Mouse (Mus musculus): ENCODE measurements at regions not wholly inside any gene's neighbourhood (a gene's known extent, or its start where the extent isn't known, plus 50 kb on each side); places are given as distances from the start of the nearest gene placed in this dataset.
A peak's percentile ranks its signal among the peaks of the same experiment; 100 is the strongest.

DNA sequence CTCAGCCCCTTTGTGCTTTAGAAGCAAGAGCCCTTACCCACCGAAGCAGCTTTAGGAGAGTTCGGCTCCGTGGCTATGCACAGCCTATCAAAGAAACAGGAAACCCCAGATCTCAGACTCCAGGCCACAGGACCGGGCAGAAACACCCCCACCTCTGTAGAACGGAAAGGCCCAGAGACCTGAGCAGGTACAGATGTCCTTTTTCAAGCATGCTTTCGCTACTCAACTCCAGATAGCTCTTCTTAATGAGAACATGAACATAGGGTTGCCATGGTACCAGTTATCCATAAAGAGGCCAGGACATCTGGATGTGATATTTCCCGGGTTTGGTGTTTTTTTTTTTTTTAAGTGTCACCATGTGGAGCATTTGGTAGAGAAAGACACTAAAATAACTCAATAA lies 107.4 kb downstream of the Cdc5l start:
- 68% methylated on average over 7 of the region's 7 CpGs for WGBS
- H3K27ac ChIP-seq (ENCODE audit: low read length) = no peak overlapping the region
- ATAC-seq (ENCODE audit: insufficient read depth, low FRiP score) = no peak

GRCm38 (mm10) chr17:45322842-45323241 lies 110.7 kb downstream of the Cdc5l start:
- H3K4me2 ChIP-seq (ENCODE audit: low read depth, low read length) = no peak overlapping the region
- no peaks in the 10 kb centered on the region for H3K4me1 ChIP-seq (ENCODE audit: control insufficient read depth, insufficient read depth, low read length)
- no peak overlapping the region for H3K9ac ChIP-seq (ENCODE audit: low read length)
- H3K27me3 ChIP-seq (ENCODE audit: control insufficient read depth, insufficient read depth, low read length) = no peaks in the 10 kb centered on the region
- no peak for ATAC-seq (ENCODE audit: insufficient read depth, low FRiP score)
- no peaks in the 10 kb centered on the region for H3K36me3 ChIP-seq (ENCODE audit: control insufficient read depth, insufficient read depth, low read length)
- H3K9me3 ChIP-seq (replicated peaks; ENCODE audit: control insufficient read depth, low read length) = no peaks in the 10 kb centered on the region
- 70% methylated on average over 8 of the region's 8 CpGs for WGBS
- no peak overlapping the region for H3K4me3 ChIP-seq (replicated peaks; ENCODE audit: low read length)
- H3K27ac ChIP-seq (ENCODE audit: low read length) = no peak overlapping the region

More for the DNA sequence above, 107.4 kb downstream of the Cdc5l start:
- H3K27me3 ChIP-seq (ENCODE audit: control insufficient read depth, insufficient read depth, low read length) = no peaks in the 10 kb centered on the region
- no peak overlapping the region for H3K4me2 ChIP-seq (ENCODE audit: low read depth, low read length)
- no peaks in the 10 kb centered on the region for H3K36me3 ChIP-seq (ENCODE audit: control insufficient read depth, insufficient read depth, low read length)
- no peaks in the 10 kb centered on the region for H3K9me3 ChIP-seq (replicated peaks; ENCODE audit: control insufficient read depth, low read length)
- no peaks in the 10 kb centered on the region for H3K4me1 ChIP-seq (ENCODE audit: control insufficient read depth, insufficient read depth, low read length)
- no peak overlapping the region for H3K9ac ChIP-seq (ENCODE audit: low read length)
- H3K4me3 ChIP-seq (replicated peaks; ENCODE audit: low read length) = no peak overlapping the region

GRCm38 (mm10) chr17:45320074-45320473 lies 113.5 kb downstream of the Cdc5l start:
- Histone ChIP-seq H3K4me2 (ENCODE audit: low read depth, low read length) (no peak overlapping the region), H3K27me3 (ENCODE audit: control insufficient read depth, insufficient read depth, low read length) (no peaks in the 10 kb centered on the region), H3K9ac (ENCODE audit: low read length) (no peak overlapping the region), H3K27ac (ENCODE audit: low read length) (no peak overlapping the region), H3K36me3 (ENCODE audit: control insufficient read depth, insufficient read depth, low read length) (no peaks in the 10 kb centered on the region), H3K9me3 (replicated peaks; ENCODE audit: control insufficient read depth, low read length) (no peaks in the 10 kb centered on the region; the same call in 1 of the 2 replicates), H3K4me1 (ENCODE audit: control insufficient read depth, insufficient read depth, low read length) (no peaks in the 10 kb centered on the region), H3K4me3 (replicated peaks; ENCODE audit: low read length) (no peak overlapping the region)
- no peak for ATAC-seq (ENCODE audit: insufficient read depth, low FRiP score)
- WGBS = 59% methylated on average over 7 of the region's 7 CpGs

- no peaks in the 10 kb centered on the region for H3K36me3 ChIP-seq (ENCODE audit: control insufficient read depth, insufficient read depth, low read length)
- H3K27me3 ChIP-seq (ENCODE audit: control insufficient read depth, insufficient read depth, low read length) = no peaks in the 10 kb centered on the region
- peak; percentile 68 for ATAC-seq (ENCODE audit: insufficient read depth, low FRiP score)
- 42% methylated on average over 25 of the region's 25 CpGs for WGBS
- peak overlapping the region; percentile 36 for H3K4me2 ChIP-seq (ENCODE audit: low read depth, low read length)
- no peak overlapping the region; the same call in 1 of the 2 replicates for H3K4me3 ChIP-seq (replicated peaks; ENCODE audit: low read length)
- no peak overlapping the region for H3K27ac ChIP-seq (ENCODE audit: low read length)
- no peak overlapping the region for H3K9ac ChIP-seq (ENCODE audit: low read length)
- no peaks in the 10 kb centered on the region; the same call in 1 of the 2 replicates for H3K9me3 ChIP-seq (replicated peaks; ENCODE audit: control insufficient read depth, low read length)
- no peaks in the 10 kb centered on the region for H3K4me1 ChIP-seq (ENCODE audit: control insufficient read depth, insufficient read depth, low read length)
Measured at GRCm38 (mm10) chr17:45318211-45319076, 115.1 kb downstream of the Cdc5l start.

DNA sequence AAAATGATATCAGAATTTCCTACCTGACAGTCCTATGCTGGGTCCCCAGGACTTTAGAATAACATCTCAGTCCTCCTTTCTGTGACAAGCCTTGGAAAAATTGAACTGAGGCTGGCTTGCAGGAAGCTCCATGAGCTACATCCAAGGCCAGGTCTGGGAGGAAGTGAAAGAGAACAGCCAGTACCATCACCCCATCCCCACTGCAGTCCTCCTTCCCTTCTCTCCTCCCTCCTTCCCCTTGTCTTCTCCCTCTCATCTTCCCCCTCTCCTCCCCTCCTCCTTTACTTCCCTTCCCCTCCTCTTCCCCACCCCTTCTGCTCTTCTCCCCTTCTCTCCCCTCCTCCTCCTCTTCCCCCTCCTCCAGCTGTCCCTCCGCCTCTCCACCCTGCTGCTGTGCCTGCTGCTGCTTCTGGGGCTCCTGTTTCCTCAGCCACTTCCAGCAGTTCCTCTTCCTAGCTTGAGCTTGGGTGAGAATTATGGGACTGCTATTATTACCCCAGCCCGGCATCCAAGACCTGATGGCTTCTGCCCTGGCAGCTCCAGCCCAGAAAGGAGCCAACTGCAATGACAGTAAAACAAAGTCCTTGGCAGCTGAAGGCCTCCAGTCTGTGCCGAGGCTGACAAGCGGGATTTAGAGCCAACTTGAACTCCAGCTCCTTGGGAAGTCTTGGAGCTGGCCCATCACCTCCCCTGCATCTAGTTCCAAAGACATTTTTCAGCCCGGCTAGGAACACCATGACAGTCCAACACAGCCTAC lies 120.8 kb downstream of the Cdc5l start:
- WGBS = 45% methylated on average over 5 of the region's 5 CpGs
- ATAC-seq (ENCODE audit: insufficient read depth, low FRiP score) = peak; percentile 70; the same call in 1 of the 2 replicates
- Histone ChIP-seq H3K4me1 (ENCODE audit: control insufficient read depth, insufficient read depth, low read length) (no peaks in the 10 kb centered on the region), H3K9ac (ENCODE audit: low read length) (no peak overlapping the region), H3K4me2 (ENCODE audit: low read depth, low read length) (no peak overlapping the region), H3K27ac (ENCODE audit: low read length) (no peak overlapping the region), H3K36me3 (ENCODE audit: control insufficient read depth, insufficient read depth, low read length) (no peaks in the 10 kb centered on the region), H3K9me3 (replicated peaks; ENCODE audit: control insufficient read depth, low read length) (peaks cover 4% of the 10 kb centered on the region; the same call in 1 of the 2 replicates), H3K27me3 (ENCODE audit: control insufficient read depth, insufficient read depth, low read length) (no peaks in the 10 kb centered on the region), H3K4me3 (replicated peaks; ENCODE audit: low read length) (no peak overlapping the region)

DNA sequence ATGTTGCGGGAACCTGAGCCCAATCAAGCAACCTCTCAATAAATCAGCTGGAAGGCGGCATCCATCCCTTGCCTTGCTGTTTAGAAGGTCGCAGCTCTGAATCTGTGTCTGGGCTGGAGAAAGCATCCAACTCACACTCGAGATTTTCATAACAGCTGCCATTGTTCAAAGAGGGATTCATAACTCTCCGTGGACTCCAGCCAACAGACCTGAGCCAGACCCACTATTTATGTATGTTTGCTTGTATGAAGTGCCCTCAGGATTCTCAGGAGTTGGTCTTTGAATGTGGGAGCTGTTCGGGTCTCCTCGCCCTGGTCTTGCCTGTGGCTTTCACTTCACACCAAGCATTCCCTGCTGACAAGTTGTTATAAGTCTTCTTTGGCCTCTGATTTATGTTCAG lies 127.0 kb downstream of the Cdc5l start:
- Histone ChIP-seq H3K9ac (ENCODE audit: low read length) (no peak overlapping the region), H3K4me3 (replicated peaks; ENCODE audit: low read length) (no peak overlapping the region)
- no peak for ATAC-seq (ENCODE audit: insufficient read depth, low FRiP score)

DNA sequence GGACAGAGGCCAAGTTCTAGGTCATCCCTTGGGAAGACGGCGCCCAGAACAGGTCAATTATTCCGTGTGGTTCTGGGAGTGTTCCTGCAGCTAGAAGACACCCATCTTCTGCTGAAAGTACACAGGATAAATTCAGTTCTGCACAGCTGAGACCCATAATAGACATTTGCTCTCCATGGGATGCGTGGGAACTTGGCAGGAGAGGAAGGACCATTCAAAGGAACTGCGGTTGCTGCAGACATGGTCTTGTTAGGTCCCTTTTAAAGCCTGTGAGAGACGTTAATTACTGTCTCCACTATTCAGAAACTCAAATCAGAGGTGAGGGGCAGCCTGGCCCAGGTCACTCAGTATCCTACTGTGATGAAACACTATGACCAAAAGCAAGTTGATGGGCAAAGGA lies 130.4 kb downstream of the Cdc5l start:
- no peaks in the 10 kb centered on the region for H3K9me3 ChIP-seq (replicated peaks; ENCODE audit: control insufficient read depth, low read length)
- H3K4me1 ChIP-seq (ENCODE audit: control insufficient read depth, insufficient read depth, low read length) = no peaks in the 10 kb centered on the region
- no peaks in the 10 kb centered on the region for H3K36me3 ChIP-seq (ENCODE audit: control insufficient read depth, insufficient read depth, low read length)
- no peak overlapping the region for H3K4me3 ChIP-seq (replicated peaks; ENCODE audit: low read length)
- 81% methylated on average over 6 of the region's 6 CpGs for WGBS
- no peak for ATAC-seq (ENCODE audit: insufficient read depth, low FRiP score)
- H3K4me2 ChIP-seq (ENCODE audit: low read depth, low read length) = no peak overlapping the region
- H3K27me3 ChIP-seq (ENCODE audit: control insufficient read depth, insufficient read depth, low read length) = no peaks in the 10 kb centered on the region
- no peak overlapping the region for H3K9ac ChIP-seq (ENCODE audit: low read length)
- H3K27ac ChIP-seq (ENCODE audit: low read length) = no peak overlapping the region

More for the DNA sequence above, 127.0 kb downstream of the Cdc5l start:
- 0 out of 2 replicates have a peak, but pooled peaks cover 4% of the 10 kb centered on the region for H3K9me3 ChIP-seq (replicated peaks; ENCODE audit: control insufficient read depth, low read length)
- no peaks in the 10 kb centered on the region for H3K27me3 ChIP-seq (ENCODE audit: control insufficient read depth, insufficient read depth, low read length)
- H3K36me3 ChIP-seq (ENCODE audit: control insufficient read depth, insufficient read depth, low read length) = no peaks in the 10 kb centered on the region
- no peak overlapping the region for H3K4me2 ChIP-seq (ENCODE audit: low read depth, low read length)
- WGBS = 48% methylated on average over 7 of the region's 7 CpGs
- no peaks in the 10 kb centered on the region for H3K4me1 ChIP-seq (ENCODE audit: control insufficient read depth, insufficient read depth, low read length)
- no peak overlapping the region for H3K27ac ChIP-seq (ENCODE audit: low read length)

GRCm38 (mm10) chr17:45298355-45298754 lies 135.2 kb downstream of the Cdc5l start:
- Histone ChIP-seq H3K27me3 (ENCODE audit: control insufficient read depth, insufficient read depth, low read length) (no peaks in the 10 kb centered on the region), H3K27ac (ENCODE audit: low read length) (no peak overlapping the region), H3K4me1 (ENCODE audit: control insufficient read depth, insufficient read depth, low read length) (no peaks in the 10 kb centered on the region), H3K4me3 (replicated peaks; ENCODE audit: low read length) (no peak overlapping the region), H3K4me2 (ENCODE audit: low read depth, low read length) (no peak overlapping the region), H3K36me3 (ENCODE audit: control insufficient read depth, insufficient read depth, low read length) (no peaks in the 10 kb centered on the region), H3K9ac (ENCODE audit: low read length) (no peak overlapping the region), H3K9me3 (replicated peaks; ENCODE audit: control insufficient read depth, low read length) (no peaks in the 10 kb centered on the region)
- ATAC-seq (ENCODE audit: insufficient read depth, low FRiP score) = no peak; the same call in 1 of the 2 replicates
- 26% methylated on average over 4 of the region's 4 CpGs for WGBS

- H3K4me1 ChIP-seq (ENCODE audit: control insufficient read depth, insufficient read depth, low read length) = no peaks in the 10 kb centered on the region
- H3K9ac ChIP-seq (ENCODE audit: low read length) = no peak overlapping the region
- H3K27me3 ChIP-seq (ENCODE audit: control insufficient read depth, insufficient read depth, low read length) = no peaks in the 10 kb centered on the region
- no peak overlapping the region for H3K4me3 ChIP-seq (replicated peaks; ENCODE audit: low read length)
- whole genome bisulfite sequencing = 61% methylated on average over 3 of the region's 3 CpGs
- no peak overlapping the region for H3K27ac ChIP-seq (ENCODE audit: low read length)
- H3K9me3 ChIP-seq (replicated peaks; ENCODE audit: control insufficient read depth, low read length) = no peaks in the 10 kb centered on the region
- no peaks in the 10 kb centered on the region for H3K36me3 ChIP-seq (ENCODE audit: control insufficient read depth, insufficient read depth, low read length)
- H3K4me2 ChIP-seq (ENCODE audit: low read depth, low read length) = no peak overlapping the region
- peak; percentile 33; the same call in 1 of the 2 replicates for ATAC-seq (ENCODE audit: insufficient read depth, low FRiP score)
Measured at GRCm38 (mm10) chr17:45297860-45298259, 135.7 kb downstream of the Cdc5l start.

All from stomach, embryonic 16.5 days (tissue).